Mouse (Mus musculus) CH12.LX (cell line): ENCODE results near the gene Mesd. TPM values are rescaled to one million over a fixed set of nuclear protein-coding genes. Genes with fewer than 3 reads are reported as not detected.
"Not testable (repeated sequence)": the region's sequence is repeated elsewhere in the genome, so short reads cannot be mapped to it uniquely, and the experiment has no call there.

Experiments used
- DNase-seq: peaks from one replicate; pipeline ENCODE4 v3.0.0-alpha.2; 2013; ENCODE audit errors: extremely low read depth
- H3K27ac ChIP-seq: 2 replicates; pipeline ENCODE4 v1.5.1; 2012; ENCODE audit warnings: low read depth, mild to moderate bottlenecking, control low read depth, moderate library complexity; ENCODE audit not compliant: insufficient read depth
- H3K27me3 ChIP-seq: replicated peaks from 2 replicates; pipeline ENCODE3; 2012; ENCODE audit warnings: inconsistent platforms
- H3K36me3 ChIP-seq, 2 experiments: replicated peaks in 1 of 2; 2 replicates each; pipeline versions ENCODE3 to v1.6.1; 2012; ENCODE audit warnings: inconsistent platforms in 1 of 2, low read length in 1 of 2, mild to moderate bottlenecking in 1 of 2, mixed read lengths in 1 of 2, moderate library complexity in 1 of 2; ENCODE audit not compliant: control insufficient read depth in 1 of 2, insufficient read depth in 1 of 2
- H3K4me1 ChIP-seq, 2 experiments: 2 replicates each; pipeline ENCODE4 v1.6.1; 2012; ENCODE audit warnings: inconsistent platforms in 1 of 2, moderate library complexity in 1 of 2; ENCODE audit not compliant: insufficient read depth in 2 of 2, control insufficient read depth in 1 of 2
- H3K4me2 ChIP-seq: 2 replicates; pipeline ENCODE4 v1.6.1; 2012; ENCODE audit warnings: low read depth, mild to moderate bottlenecking, control low read depth; ENCODE audit not compliant: poor library complexity, insufficient read depth, severe bottlenecking
- H3K4me3 ChIP-seq, 3 experiments: fragments of 150-350 bp in 1 of 3; sonication (generic) in 1 of 3; replicated peaks in 1 of 3; 2 replicates each; pipeline versions ENCODE3 to v1.5.1; 2011 to 2012; ENCODE audit warnings: low read depth in 2 of 3, low read length in 2 of 3, mild to moderate bottlenecking in 2 of 3, moderate library complexity in 2 of 3, control low read depth in 1 of 3, improper control_type of control experiment in 1 of 3, inconsistent platforms in 1 of 3, mixed read lengths in 1 of 3; ENCODE audit not compliant: poor library complexity in 1 of 3
- H3K79me2 ChIP-seq: replicated peaks from 2 replicates; pipeline ENCODE4 v1.6.1; 2012; ENCODE audit warnings: mild to moderate bottlenecking, moderate library complexity; ENCODE audit not compliant: control insufficient read depth, poor library complexity, insufficient read depth, severe bottlenecking; ENCODE audit errors: extremely low read depth
- H3K9ac ChIP-seq: 2 replicates; pipeline ENCODE4 v1.6.1; 2012; ENCODE audit warnings: low read depth, mild to moderate bottlenecking, control low read depth, moderate library complexity; ENCODE audit not compliant: insufficient read depth
- H3K9me3 ChIP-seq: replicated peaks from 2 replicates; pipeline ENCODE3; 2012; ENCODE audit warnings: low read length, inconsistent platforms, mixed read lengths
- BHLHE40 ChIP-seq: IDR thresholded peaks from 2 replicates; pipeline ENCODE4 v1.6.1; 2011; ENCODE audit warnings: mild to moderate bottlenecking, low read depth, low read length, improper control_type of control experiment
- CTCF ChIP-seq, 2 experiments: IDR thresholded peaks in 1 of 2; conservative IDR thresholded peaks in 1 of 2; 2 replicates each; pipeline ENCODE4 v1.5.1; 2011 to 2012; ENCODE audit warnings: low read depth in 2 of 2, low read length in 2 of 2, improper control_type of control experiment in 1 of 2, inconsistent platforms in 1 of 2, mild to moderate bottlenecking in 1 of 2, moderate library complexity in 1 of 2
- ETS1 ChIP-seq: conservative IDR thresholded peaks from 2 replicates; pipeline ENCODE4 v1.6.1; 2012; ENCODE audit warnings: low read depth, mild to moderate bottlenecking, inconsistent platforms, low read length, improper control_type of control experiment, moderate library complexity
- GABPA ChIP-seq: IDR thresholded peaks from 2 replicates; pipeline ENCODE4 v1.6.1; 2012; ENCODE audit warnings: low read depth, low read length, improper control_type of control experiment, inconsistent platforms; ENCODE audit not compliant: insufficient replicate concordance
- HCFC1 ChIP-seq: IDR thresholded peaks from 2 replicates; pipeline ENCODE4 v1.6.1; 2012; ENCODE audit warnings: low read depth, mild to moderate bottlenecking, inconsistent platforms, low read length, improper control_type of control experiment
- NRF1 ChIP-seq: IDR thresholded peaks from 2 replicates; pipeline ENCODE4 v1.6.1; 2014; ENCODE audit warnings: low read depth, mild to moderate bottlenecking, inconsistent platforms, low read length, improper control_type of control experiment, moderate library complexity
- RAD21 ChIP-seq: IDR thresholded peaks from 2 replicates; pipeline ENCODE4 v1.6.1; 2011; ENCODE audit warnings: low read depth, mild to moderate bottlenecking, low read length, improper control_type of control experiment, moderate library complexity
- SMC3 ChIP-seq: IDR thresholded peaks from 2 replicates; pipeline ENCODE4 v1.6.1; 2011; ENCODE audit warnings: low read depth, low read length, improper control_type of control experiment
- USF1 ChIP-seq: IDR thresholded peaks from 2 replicates; pipeline ENCODE4 v1.6.1; 2014; ENCODE audit warnings: low read depth, mild to moderate bottlenecking, inconsistent platforms, low read length, improper control_type of control experiment
- USF2 ChIP-seq: conservative IDR thresholded peaks from 2 replicates; pipeline ENCODE4 v1.6.1; 2011; ENCODE audit warnings: low read depth, low read length, improper control_type of control experiment
- ZKSCAN1 ChIP-seq: IDR thresholded peaks from 2 replicates; pipeline ENCODE4 v1.6.1; 2012; ENCODE audit warnings: low read depth, inconsistent platforms, low read length, improper control_type of control experiment, borderline replicate concordance
- ZNF384 ChIP-seq: IDR thresholded peaks from 2 replicates; pipeline ENCODE4 v1.6.1; 2012; ENCODE audit warnings: low read depth, low read length, improper control_type of control experiment, inconsistent platforms
- dilution Hi-C: fragments of 300-500 bp; cut with MboI; formaldehyde crosslinking; loops from 2 replicates; pipeline ENCODE4 v1.14.3; 2020; ENCODE audit warnings: low sequenced_read_pairs; ENCODE audit not compliant: extremely low pct_unique_long_range_greater_than_20kb, extremely low pct_ligation_motif_present
- in situ Hi-C: fragments of 300-500 bp; cut with MboI; formaldehyde crosslinking; loops from 3 replicates; pipeline ENCODE4 v1.14.3; 2019; ENCODE audit warnings: low sequenced_read_pairs, low pct_ligation_motif_present, low pct_unique_long_range_greater_than_20kb, mixed read lengths
- polyA plus RNA-seq: library from polyadenylated mRNA; unstranded; fragments of >175 nt; gene quantifications from 2 replicates; pipeline ENCODE4 v1.2.1, GENCODE M21; 2012; ENCODE audit warnings: low read depth; ENCODE audit not compliant: insufficient read length
- total RNA-seq, 2 experiments: library from RNA; depleted of rRNA; stranded (reverse); fragments of 300-350 nt in 1 of 2; fragments of >200 nt in 1 of 2; gene quantifications; 2 replicates each; pipeline ENCODE4 v1.2.3; 2012 to 2014

The Mesd gene
- total and polyA plus RNA-seq, 3 experiments = 33.4 to 67.6 (median 40.6) TPM

- peak; percentile 42 for DNase-seq
- dilution Hi-C loops = no loop called here
- peaks cover 13% of the 10 kb centered on the region for H3K79me2 ChIP-seq
- H3K36me3 ChIP-seq = peaks cover 0 to 12% of the 10 kb centered on the region in 2 experiments
- H3K27me3 ChIP-seq = no peaks in the 10 kb centered on the region
- H3K4me3 ChIP-seq = no peak overlapping the region
- H3K9me3 ChIP-seq = peaks cover 12% of the 10 kb centered on the region
- H3K4me2 ChIP-seq = no peak overlapping the region
- H3K9ac ChIP-seq = no peak overlapping the region
- H3K4me1 ChIP-seq = peaks cover 8 to 43% of the 10 kb centered on the region in 2 experiments
- in situ Hi-C loops = loop anchor here (25.0 kb wide), 1 partner anchor 224 kb away; no protein-coding TSS in a partner anchor
- H3K27ac ChIP-seq = no peak overlapping the region
- TF ChIP-seq HCFC1 = no peak
- peak; percentile 59 to 80 for TF ChIP-seq CTCF (conservative IDR thresholded peaks at IDR 0.05 in 1 of 2, IDR thresholded peaks at IDR 0.05 in 1 of 2; ENCODE audit: low read depth in 2 of 2, low read length in 2 of 2)
- TF ChIP-seq RAD21 = peak; percentile 84
- TF ChIP-seq SMC3 = peak; percentile 64
- no peak for TF ChIP-seq ZKSCAN1
- no peak for TF ChIP-seq NRF1
- no peak for TF ChIP-seq USF2
Observed at GRCm38 (mm10) chr7:83886366-83887129, 2.3 kb downstream of the Mesd start.

- TF ChIP-seq USF1 = peak; percentile 31; the same call in 1 of the 2 replicates
- TF ChIP-seq ETS1 = peak; percentile 42
- no peak for TF ChIP-seq GABPA
- peak; percentile 66 for TF ChIP-seq BHLHE40
- peak; percentile 68 for TF ChIP-seq ZNF384
- peaks cover under 1 to 2% of the 10 kb centered on the region in 2 experiments for H3K36me3 ChIP-seq
- no peak overlapping the region for H3K4me3 ChIP-seq
- no peaks in the 10 kb centered on the region for H3K27me3 ChIP-seq
- peaks cover 15% of the 10 kb centered on the region for H3K79me2 ChIP-seq
- in situ Hi-C loops = loop anchor here (25.0 kb wide), 1 partner anchor 227 kb away; no protein-coding TSS in a partner anchor
- H3K9me3 ChIP-seq = peaks cover 6% of the 10 kb centered on the region
- dilution Hi-C loops = no loop called here
- no peak overlapping the region for H3K4me2 ChIP-seq
- no peak overlapping the region for H3K27ac ChIP-seq
- H3K4me1 ChIP-seq = peaks cover 0 to 43% of the 10 kb centered on the region in 2 experiments; a peak in 3 of 4 replicates
- H3K9ac ChIP-seq = no peak overlapping the region
- peak; percentile 45 for DNase-seq
Observed at GRCm38 (mm10) chr7:83889383-83889782, 5.1 kb downstream of the Mesd start.

GRCm38 (mm10) chr7:83889946-83890345, 5.7 kb downstream of the Mesd start:
- dilution Hi-C loops = not testable (repeated sequence)
- peaks cover 18% of the 10 kb centered on the region for H3K79me2 ChIP-seq

More at GRCm38 (mm10) chr7:83889946-83890345, 5.7 kb downstream of the Mesd start:
- peak; percentile 31; the same call in 1 of the 2 replicates for TF ChIP-seq ZNF384
- H3K27ac ChIP-seq, H3K27me3 ChIP-seq, H3K4me2 ChIP-seq, H3K9ac ChIP-seq, H3K4me3 ChIP-seq, H3K9me3 ChIP-seq, H3K36me3 ChIP-seq, DNase-seq: not testable (repeated sequence)
- in situ Hi-C loops = loop anchor here (25.0 kb wide), 1 partner anchor 228 kb away; no protein-coding TSS in a partner anchor
- H3K4me1 ChIP-seq = peaks cover 0 to 43% of the 10 kb centered on the region in 2 experiments; a peak in 3 of 4 replicates
